Mouse (Mus musculus) heart, embryonic 14.5 days (tissue): ENCODE results near the gene Gm614. TPM values are rescaled to one million over a fixed set of nuclear protein-coding genes. Genes with fewer than 3 reads are reported as not detected.

Experiments
- ATAC-seq: fragments of 200-750 bp; cut with Nextera tagmentation; 2 replicates; pipeline ENCODE4 v1.8.0; 2017; ENCODE audit warnings: low read depth, moderate TSS enrichment; ENCODE audit not compliant: insufficient number of reproducible peaks, insufficient read depth, low FRiP score
- H3K27ac ChIP-seq, 2 experiments: fragments of 200-500 bp in 1 of 2; fragments of 300-500 bp in 1 of 2; sonication (generic) in 1 of 2; replicated peaks in 1 of 2; 2 replicates each; pipeline ENCODE4 v1.5.1; 2012 to 2014; ENCODE audit warnings: low read depth in 2 of 2, low read length in 2 of 2, control low read depth in 1 of 2, mild to moderate bottlenecking in 1 of 2, mixed read lengths in 1 of 2; ENCODE audit not compliant: control insufficient read depth in 1 of 2, insufficient read depth in 1 of 2
- H3K27me3 ChIP-seq: fragments of 300-500 bp; sonication (generic); 2 replicates; pipeline ENCODE4 v1.6.1; 2014; ENCODE audit warnings: mild to moderate bottlenecking, low read length, control low read depth; ENCODE audit not compliant: control insufficient read depth, insufficient read depth
- H3K36me3 ChIP-seq: fragments of 300-500 bp; sonication (generic); 2 replicates; pipeline ENCODE4 v1.6.1; 2014; ENCODE audit warnings: mild to moderate bottlenecking, control low read depth, low read length, mixed read lengths; ENCODE audit not compliant: control insufficient read depth, insufficient read depth
- H3K4me1 ChIP-seq, 2 experiments: fragments of 200-500 bp in 1 of 2; fragments of 300-500 bp in 1 of 2; sonication (generic) in 1 of 2; 2 replicates each; pipeline ENCODE4 v1.6.1; 2012 to 2014; ENCODE audit warnings: low read length in 2 of 2, control low read depth in 1 of 2, mixed read lengths in 1 of 2; ENCODE audit not compliant: control insufficient read depth in 2 of 2, insufficient read depth in 2 of 2
- H3K4me2 ChIP-seq: fragments of 300-500 bp; sonication (generic); 2 replicates; pipeline ENCODE4 v1.6.1; 2014; ENCODE audit warnings: mild to moderate bottlenecking, low read length
- H3K4me3 ChIP-seq, 2 experiments: fragments of 200-500 bp in 1 of 2; fragments of 300-500 bp in 1 of 2; sonication (generic) in 1 of 2; 2 replicates each; pipeline ENCODE4 v1.5.1; 2012 to 2014; ENCODE audit warnings: low read length in 2 of 2, mild to moderate bottlenecking in 2 of 2, control low read depth in 1 of 2, low read depth in 1 of 2, moderate library complexity in 1 of 2; ENCODE audit not compliant: control insufficient read depth in 1 of 2, insufficient read depth in 1 of 2
- H3K9ac ChIP-seq: fragments of 300-500 bp; sonication (generic); 2 replicates; pipeline ENCODE4 v1.6.1; 2014; ENCODE audit warnings: mild to moderate bottlenecking, low read length
- H3K9me3 ChIP-seq: fragments of 300-500 bp; sonication (generic); 2 replicates; pipeline ENCODE4 v1.6.1; 2016; ENCODE audit warnings: low read length, control low read depth; ENCODE audit not compliant: control insufficient read depth
- WGBS: fragments of 180-500 bp; shearing (Covaris S2); extraction: QIAGEN DNeasy Blood & Tissue Kit; methylation state at CpG from one replicate; pipeline ENCODE4 v1.1.7; 2014; 5-methylcytosine and 5-hydroxymethylcytosine counted together
- polyA plus RNA-seq: library from polyadenylated mRNA; unstranded; fragments of >200 nt; fragmentation: Nextera tagmentation; extraction: Ambion mirVana; gene quantifications from 2 replicates; pipeline ENCODE4 v1.2.1, GENCODE M21; 2014

Gm614 gene
- polyA plus RNA-seq, 1 experiment from 2014 or later: not detected

GRCm38 (mm10) chrX:101256603-101257002, 7.2 kb downstream of the Gm614 start:
- 78% methylated on average over 13 of the region's 13 CpGs for WGBS
- Histone ChIP-seq H3K4me2 (peak overlapping the region; percentile 76; the same call in 1 of the 2 replicates), H3K4me3 (no peak overlapping the region), H3K4me1 (peaks cover 9 to 12% of the 10 kb centered on the region in 2 experiments; a peak in 2 of 4 replicates), H3K27ac (no peak overlapping the region), H3K27me3 (no peaks in the 10 kb centered on the region), H3K9me3 (no peaks in the 10 kb centered on the region), H3K36me3 (peaks cover 13% of the 10 kb centered on the region; the same call in 1 of the 2 replicates), H3K9ac (no peak overlapping the region)
- ATAC-seq: no peak

- H3K9ac ChIP-seq: peak overlapping the region; percentile 75
- H3K4me3 ChIP-seq: peak overlapping the region; percentile 56 to 63
- 16% methylated on average over 26 of the region's 26 CpGs for WGBS
- H3K27me3 ChIP-seq: no peaks in the 10 kb centered on the region
- H3K4me2 ChIP-seq: peak overlapping the region; percentile 76
- peak overlapping the region; percentile 48 to 68 for H3K27ac ChIP-seq
- peaks cover 13% of the 10 kb centered on the region; the same call in 1 of the 2 replicates for H3K36me3 ChIP-seq
- no peak; the same call in 1 of the 2 replicates for ATAC-seq
- H3K4me1 ChIP-seq: peaks cover 0 to 4% of the 10 kb centered on the region in 2 experiments; a peak in 1 of 4 replicates
- H3K9me3 ChIP-seq: no peaks in the 10 kb centered on the region
Measured at GRCm38 (mm10) chrX:101254740-101255139, 9.1 kb downstream of the Gm614 start.

- peak; percentile 89 for ATAC-seq
- peaks cover 0 to 4% of the 10 kb centered on the region in 2 experiments; a peak in 1 of 4 replicates for H3K4me1 ChIP-seq
- H3K9me3 ChIP-seq: no peaks in the 10 kb centered on the region
- WGBS: 13% methylated on average over 47 of the region's 47 CpGs
- H3K4me3 ChIP-seq: peak within 1 kb of the TSS; percentile 56 to 63
- H3K9ac ChIP-seq: peak within 1 kb of the TSS; percentile 75
- H3K27ac ChIP-seq: peak within 1 kb of the TSS; percentile 48 to 68
- peak within 1 kb of the TSS; percentile 76 for H3K4me2 ChIP-seq
- H3K36me3 ChIP-seq: peaks cover 13% of the 10 kb centered on the region; the same call in 1 of the 2 replicates
- no peaks in the 10 kb centered on the region for H3K27me3 ChIP-seq
Measured at GRCm38 (mm10) chrX:101253952-101254729, 9.7 kb downstream of the Gm614 start, which contains the start of gene Foxo4. Gene Foxo4 (plus strand): TSS chrX:101254528.

GRCm38 (mm10) chrX:101245011-101245410, 18.8 kb downstream of the Gm614 start:
- Histone ChIP-seq H3K27ac (no peak overlapping the region), H3K4me3 (no peak overlapping the region), H3K27me3 (no peaks in the 10 kb centered on the region), H3K36me3 (no peaks in the 10 kb centered on the region), H3K4me1 (no peaks in the 10 kb centered on the region), H3K4me2 (no peak overlapping the region), H3K9ac (no peak overlapping the region), H3K9me3 (no peaks in the 10 kb centered on the region)
- no peak for ATAC-seq
- WGBS: 10% methylated on average over 1 of the region's 1 CpGs

- Histone ChIP-seq H3K36me3 (peaks cover 3% of the 10 kb centered on the region; the same call in 1 of the 2 replicates), H3K4me1 (no peaks in the 10 kb centered on the region), H3K9ac (peak overlapping the region; percentile 54), H3K27me3 (no peaks in the 10 kb centered on the region), H3K4me3 (peak overlapping the region; percentile 55 to 83), H3K4me2 (peak overlapping the region; percentile 60), H3K9me3 (no peaks in the 10 kb centered on the region), H3K27ac (peak overlapping the region in 1 of 2 experiments; percentile 25; a peak in 2 of 4 replicates)
- no peak for ATAC-seq
- WGBS: 42% methylated on average over 7 of the region's 7 CpGs
Measured at GRCm38 (mm10) chrX:101222796-101223162, 41.0 kb downstream of the Gm614 start.

- Histone ChIP-seq H3K36me3 (peaks cover 3% of the 10 kb centered on the region; the same call in 1 of the 2 replicates), H3K4me3 (peak within 1 kb of the TSS; percentile 55 to 83), H3K27ac (peak within 1 kb of the TSS; percentile 62 to 79), H3K9me3 (no peaks in the 10 kb centered on the region), H3K4me2 (peak within 1 kb of the TSS; percentile 67), H3K27me3 (no peaks in the 10 kb centered on the region), H3K9ac (peak within 1 kb of the TSS; percentile 74), H3K4me1 (no peaks in the 10 kb centered on the region)
- ATAC-seq: peak; percentile 94
- WGBS: 15% methylated on average over 49 of the region's 55 CpGs
Measured at GRCm38 (mm10) chrX:101221834-101222795, 41.7 kb downstream of the Gm614 start, which contains the start of gene Snx12. Gene Snx12 (minus strand): TSS chrX:101222563.
